Mouse (Mus musculus) liver, embryonic 14.5 days (tissue): ENCODE measurements around the gene Gm37240. TPM values are rescaled to one million over a fixed set of nuclear protein-coding genes. Genes with fewer than 3 reads are reported as not detected.

Experiments
- ATAC-seq: fragments of 200-750 bp; cut with Nextera tagmentation; 2 replicates; pipeline ENCODE4 v1.8.0; 2017; ENCODE audit warnings: moderate number of reproducible peaks, mild to moderate bottlenecking, moderate library complexity; ENCODE audit not compliant: insufficient read depth
- DNase-seq, 3 experiments: peaks; one replicate each; pipeline ENCODE4 v3.0.0-alpha.2; 2012 to 2013; ENCODE audit warnings: low read depth in 3 of 3, low spot score in 3 of 3
- H3K27ac ChIP-seq: fragments of 300-500 bp; sonication (generic); 2 replicates; pipeline ENCODE4 v1.5.1; 2014; ENCODE audit warnings: moderate library complexity, mild to moderate bottlenecking, control low read depth, inconsistent platforms
- H3K27me3 ChIP-seq: fragments of 300-500 bp; sonication (generic); 2 replicates; pipeline ENCODE4 v1.6.1; 2014; ENCODE audit warnings: mild to moderate bottlenecking, low read length, moderate library complexity; ENCODE audit not compliant: control insufficient read depth, insufficient read depth
- H3K36me3 ChIP-seq: fragments of 300-500 bp; sonication (generic); replicated peaks from 2 replicates; pipeline ENCODE4 v1.6.1; 2014; ENCODE audit warnings: low read depth; ENCODE audit not compliant: control insufficient read depth, insufficient read depth
- H3K4me1 ChIP-seq, 2 experiments: fragments of 200-500 bp in 1 of 2; fragments of 300-500 bp in 1 of 2; sonication (generic) in 1 of 2; replicated peaks; 2 replicates each; pipeline ENCODE4 v1.6.1; 2012 to 2014; ENCODE audit warnings: antibody characterized with exemption in 1 of 2, inconsistent platforms in 1 of 2, low read length in 1 of 2; ENCODE audit not compliant: control insufficient read depth in 2 of 2, insufficient read depth in 2 of 2
- H3K4me2 ChIP-seq: fragments of 300-500 bp; sonication (generic); 2 replicates; pipeline ENCODE4 v1.6.1; 2014; ENCODE audit warnings: low read depth, mild to moderate bottlenecking, control low read depth, moderate library complexity
- H3K4me3 ChIP-seq, 2 experiments: fragments of 200-500 bp in 1 of 2; fragments of 300-500 bp in 1 of 2; sonication (generic) in 1 of 2; 2 replicates each; pipeline ENCODE4 v1.5.1; 2012 to 2014; ENCODE audit warnings: low read depth in 2 of 2, low read length in 2 of 2, mild to moderate bottlenecking in 2 of 2, control low read depth in 1 of 2, inconsistent platforms in 1 of 2, moderate library complexity in 1 of 2; ENCODE audit not compliant: insufficient read depth in 1 of 2
- H3K9ac ChIP-seq: fragments of 300-500 bp; sonication (generic); replicated peaks from 2 replicates; pipeline ENCODE4 v1.6.1; 2014; ENCODE audit warnings: mild to moderate bottlenecking, control low read depth, moderate library complexity
- H3K9me3 ChIP-seq: fragments of 300-500 bp; sonication (generic); 2 replicates; pipeline ENCODE4 v1.6.1; 2016; ENCODE audit warnings: low read length, mixed read lengths; ENCODE audit not compliant: control insufficient read depth
- CTCF ChIP-seq: IDR thresholded peaks from 2 replicates; pipeline ENCODE4 v1.5.1; 2016; ENCODE audit warnings: antibody characterized with exemption, low read depth, control low read depth
- EP300 ChIP-seq: IDR thresholded peaks from 2 replicates; pipeline ENCODE4 v1.6.1; 2016; ENCODE audit warnings: antibody characterized with exemption, low read depth
- WGBS: fragments of 180-500 bp; shearing (Covaris S2); extraction: QIAGEN DNeasy Blood & Tissue Kit; methylation state at CpG from one replicate; pipeline ENCODE4 v1.1.7; 2014; ENCODE audit not compliant: insufficient replicate concordance; 5-methylcytosine and 5-hydroxymethylcytosine counted together
- polyA plus RNA-seq, 2 experiments: library from polyadenylated mRNA; depleted of rRNA in 1 of 2; stranded (reverse) in 1 of 2; unstranded in 1 of 2; fragments of >200 nt; fragmentation: Nextera tagmentation in 1 of 2; extraction: Ambion mirVana in 1 of 2; gene quantifications; 2 replicates each; pipeline versions ENCODE4 v1.2.1 to v1.2.3; 2012 to 2014

Gm37240 gene
- polyA plus RNA-seq, 2 experiments: 0.03 to 0.30 TPM

- H3K9me3 ChIP-seq: no peaks in the 10 kb centered on the region
- no peak for ATAC-seq
Measured at GRCm38 (mm10) chr3:84827617-84828016, 1059.7 kb downstream of the Gm37240 start.

DNA sequence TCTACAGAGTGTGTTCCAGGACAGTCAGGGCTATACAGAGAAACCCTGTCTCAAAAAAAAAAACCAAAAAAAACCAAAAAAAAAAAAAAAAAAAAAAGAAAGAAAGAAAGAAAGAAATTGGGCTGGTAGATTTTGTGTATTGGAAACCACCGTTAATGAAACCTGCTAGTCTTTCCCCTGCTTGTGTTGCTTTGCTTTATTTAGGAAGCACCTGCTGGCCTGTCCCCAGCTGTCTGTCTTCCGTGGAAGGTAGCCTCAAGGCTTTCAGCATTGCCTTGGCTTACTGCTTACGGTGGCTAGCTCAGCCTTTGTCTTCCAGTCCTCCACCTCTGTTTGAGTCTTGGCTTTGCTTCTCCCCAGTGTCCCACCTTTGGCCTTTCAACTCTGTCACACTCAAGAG lies 1060.4 kb downstream of the Gm37240 start:
- H3K27ac ChIP-seq: no peak overlapping the region

More at GRCm38 (mm10) chr3:84827617-84828016, 1059.7 kb downstream of the Gm37240 start:
- 77% methylated on average over 4 of the region's 4 CpGs for WGBS
- no peak overlapping the region for H3K9ac ChIP-seq
- TF ChIP-seq CTCF: no peak
- no peak for TF ChIP-seq EP300
- H3K4me2 ChIP-seq: no peak overlapping the region
- no peaks in the 10 kb centered on the region for H3K36me3 ChIP-seq
- H3K4me1 ChIP-seq: peaks cover 0 to 4% of the 10 kb centered on the region in 2 experiments; a peak in 1 of 4 replicates
- H3K4me3 ChIP-seq: no peak overlapping the region
- no peaks in the 10 kb centered on the region for H3K27me3 ChIP-seq
- no peak for DNase-seq
- no peak overlapping the region for H3K27ac ChIP-seq

DNA sequence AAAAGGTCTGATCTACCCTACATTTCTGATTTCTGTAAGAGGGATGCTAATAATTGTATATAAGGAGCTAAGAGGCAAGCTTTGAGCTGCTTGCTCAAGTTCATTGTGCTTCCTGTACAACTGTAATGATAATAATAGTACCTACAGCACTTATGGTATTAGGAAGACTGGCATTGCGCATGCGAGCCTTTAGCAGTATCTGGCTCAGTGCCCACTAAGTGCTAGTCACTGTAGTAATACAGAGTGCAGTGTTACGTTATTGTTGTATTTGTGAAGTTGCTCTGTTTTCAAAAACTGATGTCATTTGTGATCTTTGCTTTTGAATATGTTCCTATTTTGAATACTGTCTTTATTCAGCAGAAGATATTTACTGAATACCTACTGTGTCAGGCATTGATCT lies 1060.9 kb downstream of the Gm37240 start:
- Histone ChIP-seq H3K4me2 (no peak overlapping the region), H3K4me1 (peaks cover 0 to 4% of the 10 kb centered on the region in 2 experiments; a peak in 1 of 4 replicates), H3K4me3 (no peak overlapping the region), H3K36me3 (no peaks in the 10 kb centered on the region), H3K9me3 (no peaks in the 10 kb centered on the region), H3K27me3 (no peaks in the 10 kb centered on the region), H3K27ac (no peak overlapping the region), H3K9ac (no peak overlapping the region)
- DNase-seq (no peak), ATAC-seq (no peak)
- no peak for TF ChIP-seq EP300
- TF ChIP-seq CTCF: no peak
- 70% methylated on average over 3 of the region's 3 CpGs for WGBS

More for the DNA sequence above, 1060.4 kb downstream of the Gm37240 start:
- Histone ChIP-seq H3K36me3 (no peaks in the 10 kb centered on the region), H3K9me3 (no peaks in the 10 kb centered on the region), H3K27me3 (no peaks in the 10 kb centered on the region), H3K4me3 (no peak overlapping the region), H3K4me1 (peaks cover 0 to 4% of the 10 kb centered on the region in 2 experiments; a peak in 1 of 4 replicates), H3K4me2 (no peak overlapping the region), H3K9ac (no peak overlapping the region)
- ATAC-seq (no peak), DNase-seq (no peak)
- 76% methylated on average over 3 of the region's 3 CpGs for WGBS
- no peak for TF ChIP-seq EP300
- no peak for TF ChIP-seq CTCF

GRCm38 (mm10) chr3:84825990-84826389 lies 1061.3 kb downstream of the Gm37240 start:
- no peak for TF ChIP-seq CTCF
- TF ChIP-seq EP300: no peak
- Histone ChIP-seq H3K9ac (no peak overlapping the region), H3K36me3 (no peaks in the 10 kb centered on the region), H3K9me3 (no peaks in the 10 kb centered on the region), H3K27me3 (no peaks in the 10 kb centered on the region), H3K4me2 (no peak overlapping the region), H3K4me3 (no peak overlapping the region), H3K27ac (no peak overlapping the region), H3K4me1 (peaks cover 0 to 4% of the 10 kb centered on the region in 2 experiments; a peak in 1 of 4 replicates)
- WGBS: 20% methylated on average over 5 of the region's 5 CpGs
- DNase-seq (no peak), ATAC-seq (no peak)

GRCm38 (mm10) chr3:84820654-84821201 lies 1066.6 kb downstream of the Gm37240 start:
- DNase-seq: no peak
- H3K27ac ChIP-seq: no peak overlapping the region
- ATAC-seq: no peak
- no peaks in the 10 kb centered on the region for H3K36me3 ChIP-seq
- no peaks in the 10 kb centered on the region for H3K27me3 ChIP-seq
- peaks cover 7 to 13% of the 10 kb centered on the region in 2 experiments for H3K4me1 ChIP-seq
- no peak for TF ChIP-seq EP300
- no peak for TF ChIP-seq CTCF
- H3K9me3 ChIP-seq: no peaks in the 10 kb centered on the region
- H3K4me3 ChIP-seq: no peak overlapping the region
- 69% methylated on average over 2 of the region's 2 CpGs for WGBS
- H3K9ac ChIP-seq: no peak overlapping the region
- no peak overlapping the region for H3K4me2 ChIP-seq
